Mouse (Mus musculus): Measurements from ENCODE around the gene Slc25a35. TPM values are rescaled to one million over a fixed set of nuclear protein-coding genes. Genes with fewer than 3 reads are reported as not detected.
A peak's percentile ranks its signal among the peaks of the same experiment; 100 is the strongest.
"Not testable (repeated sequence)": the region's sequence is repeated elsewhere in the genome, so short reads cannot be mapped to it uniquely, and the experiment has no call there.

Slc25a35 gene
- total RNA-seq, 2 experiments from 2014 or later: 2.9 to 5.0 TPM

GRCm38 (mm10) chr11:68946806-68947440, 21.0 kb upstream of the Slc25a35 start:
- no peak for TF ChIP-seq CTCF (IDR thresholded peaks at IDR 0.05)
- Histone ChIP-seq H3K27ac (no peak overlapping the region), H3K4me3 (no peak overlapping the region)
- no peak for DNase-seq
- intact Hi-C loops (cut with DNase I): no loop called here

GRCm38 (mm10) chr11:68947542-68947993, 20.4 kb upstream of the Slc25a35 start:
- no peak for TF ChIP-seq CTCF (IDR thresholded peaks at IDR 0.05)
- no peak overlapping the region for H3K4me3 ChIP-seq
- DNase-seq: no peak
- no peak overlapping the region for H3K27ac ChIP-seq
- intact Hi-C loops (cut with DNase I): no loop called here

- intact Hi-C loops (cut with DNase I): no loop called here
- H3K27ac ChIP-seq: peak overlapping the region; percentile 70
- DNase-seq: no peak
- peak overlapping the region; percentile 70 for H3K4me3 ChIP-seq
- TF ChIP-seq CTCF (IDR thresholded peaks at IDR 0.05): no peak
Observed at GRCm38 (mm10) chr11:68953903-68954302, 14.0 kb upstream of the Slc25a35 start.

GRCm38 (mm10) chr11:68954408-68954807, 13.5 kb upstream of the Slc25a35 start:
- DNase-seq: no peak
- Histone ChIP-seq H3K27ac (peak overlapping the region; percentile 70), H3K4me3 (peak overlapping the region; percentile 70)
- intact Hi-C loops (cut with DNase I): no loop called here
- no peak for TF ChIP-seq CTCF (IDR thresholded peaks at IDR 0.05)

- intact Hi-C loops (cut with DNase I): no loop called here
- Histone ChIP-seq H3K4me3 (peak overlapping the region; percentile 70), H3K27ac (peak overlapping the region; percentile 70; the same call in 1 of the 2 replicates)
- DNase-seq: no peak
- no peak for TF ChIP-seq CTCF (IDR thresholded peaks at IDR 0.05)
Observed at GRCm38 (mm10) chr11:68955473-68955872, 12.5 kb upstream of the Slc25a35 start.

GRCm38 (mm10) chr11:68956107-68956506, 11.8 kb upstream of the Slc25a35 start:
- intact Hi-C loops (cut with DNase I): no loop called here
- DNase-seq: no peak
- peak overlapping the region; percentile 72 for H3K4me3 ChIP-seq
- TF ChIP-seq CTCF (IDR thresholded peaks at IDR 0.05): no peak
- peak overlapping the region; percentile 89 for H3K27ac ChIP-seq

- TF ChIP-seq CTCF (IDR thresholded peaks at IDR 0.05): no peak
- no peak for DNase-seq
- intact Hi-C loops (cut with DNase I): no loop called here
Observed at GRCm38 (mm10) chr11:68956697-68957096, 11.2 kb upstream of the Slc25a35 start.

GRCm38 (mm10) chr11:68957308-68957707, 10.6 kb upstream of the Slc25a35 start, which contains the start of gene Arhgef15:
Gene Arhgef15 (minus strand): TSS chr11:68957480.
- H3K27ac ChIP-seq: peak within 1 kb of the TSS; percentile 89
- TF ChIP-seq CTCF (IDR thresholded peaks at IDR 0.05): no peak
- no peak for DNase-seq
- H3K4me3 ChIP-seq: peak within 1 kb of the TSS; percentile 72
- intact Hi-C loops (cut with DNase I): no loop called here

More at GRCm38 (mm10) chr11:68956697-68957096, 11.2 kb upstream of the Slc25a35 start:
- Histone ChIP-seq H3K4me3 (peak overlapping the region; percentile 72), H3K27ac (peak overlapping the region; percentile 89)

- no peak for TF ChIP-seq CTCF (IDR thresholded peaks at IDR 0.05)
- peak overlapping the region; percentile 72 for H3K4me3 ChIP-seq
- DNase-seq: no peak
- intact Hi-C loops (cut with DNase I): no loop called here
- peak overlapping the region; percentile 89 for H3K27ac ChIP-seq
Observed at GRCm38 (mm10) chr11:68957971-68958370, 10.0 kb upstream of the Slc25a35 start.

- no peak overlapping the region for H3K4me3 ChIP-seq
- no peak for TF ChIP-seq CTCF (IDR thresholded peaks at IDR 0.05)
- intact Hi-C loops (cut with DNase I): no loop called here
- no peak overlapping the region for H3K27ac ChIP-seq
- no peak for DNase-seq
Observed at GRCm38 (mm10) chr11:68961596-68961995, 6.3 kb upstream of the Slc25a35 start.

GRCm38 (mm10) chr11:68962159-68962558, 5.8 kb upstream of the Slc25a35 start:
- DNase-seq; H3K27ac ChIP-seq; intact Hi-C loops (cut with DNase I); H3K4me3 ChIP-seq: not testable (repeated sequence)

- intact Hi-C loops (cut with DNase I): no loop called here
Observed at GRCm38 (mm10) chr11:68963405-68963804, 4.5 kb upstream of the Slc25a35 start.

GRCm38 (mm10) chr11:68965050-68965449, 2.9 kb upstream of the Slc25a35 start:
- no peak for TF ChIP-seq CTCF (IDR thresholded peaks at IDR 0.05)
- intact Hi-C loops (cut with DNase I): loop anchor here (2.0 kb wide), 1 partner anchor 18 kb away; no protein-coding TSS in a partner anchor
- DNase-seq: no peak
- Histone ChIP-seq H3K4me3 (no peak overlapping the region), H3K27ac (no peak overlapping the region)

More at GRCm38 (mm10) chr11:68963405-68963804, 4.5 kb upstream of the Slc25a35 start:
- H3K4me3 ChIP-seq: no peak overlapping the region
- no peak overlapping the region for H3K27ac ChIP-seq
- no peak for DNase-seq
- TF ChIP-seq CTCF (IDR thresholded peaks at IDR 0.05): no peak

GRCm38 (mm10) chr11:68965845-68966244, 2.1 kb upstream of the Slc25a35 start:
- no peak overlapping the region for H3K4me3 ChIP-seq
- intact Hi-C loops (cut with DNase I): loop anchor here (2.0 kb wide), 2 partner anchors 17 to 71 kb away; no protein-coding TSS in a partner anchor
- peak; percentile 72 for TF ChIP-seq CTCF (IDR thresholded peaks at IDR 0.05)
- DNase-seq: no peak
- H3K27ac ChIP-seq: peak overlapping the region; percentile 91
